Mouse (Mus musculus) pancreas, adult 10 weeks (tissue): ENCODE data around the gene Daw1. TPM values are rescaled to one million over a fixed set of nuclear protein-coding genes. Genes with fewer than 3 reads are reported as not detected.

ENCODE experiments used
- polyA plus RNA-seq: library from polyadenylated mRNA; stranded (reverse); fragments of 350-450 nt; fragmentation: Illumina TruSeq; extraction: RNeasy Lipid Tissue Mini Kit (QIAGEN cat#74804); gene quantifications from one replicate; pipeline ENCODE4 v1.2.3, GENCODE M21; 2015; ENCODE audit warnings: low read depth, low replicate concordance; ENCODE audit not compliant: insufficient read depth

The Daw1 gene
- not detected for polyA plus RNA-seq

DNA sequence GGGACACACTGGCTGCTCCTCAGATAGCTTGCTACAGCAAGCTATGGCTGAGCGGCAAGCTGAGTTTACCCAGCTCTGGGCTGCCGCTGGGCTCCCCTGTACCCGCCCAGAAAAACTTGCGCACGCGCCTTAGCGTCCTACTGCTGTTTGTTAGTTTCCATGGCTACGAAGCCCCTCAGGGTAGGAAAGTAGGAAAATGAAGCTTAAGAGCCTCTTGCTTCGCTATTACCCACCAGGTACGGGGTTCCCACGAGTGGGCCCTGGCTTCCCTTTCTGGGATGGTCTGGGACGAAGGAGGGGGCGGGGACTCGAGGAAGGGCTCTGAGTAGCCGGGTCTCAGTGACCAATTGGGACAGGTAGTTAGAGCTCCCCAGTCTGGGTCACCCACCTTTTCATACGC lies at the start of gene Daw1:
Gene Daw1, plus strand, starts transcription at position 150 of the 400 bp plus-strand sequence.

DNA sequence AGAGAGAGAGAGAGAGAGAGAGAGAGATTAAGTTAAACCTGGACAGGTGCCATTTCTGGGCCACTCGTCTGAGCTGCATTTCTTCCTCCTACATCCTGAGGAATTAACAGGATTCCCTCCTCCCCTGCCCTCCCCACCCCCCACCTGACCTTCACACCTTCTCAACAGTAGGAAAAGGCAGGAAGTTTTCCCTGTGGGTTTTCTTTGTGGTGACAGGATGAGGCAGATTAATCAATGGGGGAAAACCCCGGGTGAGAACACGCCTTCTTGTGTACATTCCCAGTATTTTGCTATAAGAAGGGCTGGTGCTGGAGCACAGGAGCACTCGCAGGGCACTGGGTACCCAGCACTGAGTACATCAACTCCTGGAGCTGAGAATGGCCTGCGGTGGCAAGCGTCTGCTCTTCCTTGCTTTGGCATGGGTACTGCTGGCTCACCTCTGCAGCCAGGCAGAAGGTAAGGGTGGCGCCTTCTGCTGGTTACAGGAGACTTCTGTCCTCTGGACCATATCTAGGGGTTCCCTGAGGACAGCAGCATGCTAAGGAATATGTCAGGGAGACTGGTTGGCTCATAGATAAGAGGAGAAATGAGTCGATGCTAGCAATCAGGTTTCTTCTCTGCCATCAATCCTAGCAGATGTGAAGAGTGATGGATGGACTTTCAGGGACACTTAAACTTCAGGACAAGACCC lies 43.0 kb upstream of the Daw1 start, which contains the start of gene Ccl20:
Gene Ccl20, plus strand, starts transcription at position 320 of the 691 bp plus-strand sequence.

Other genes with a start within 250 kb of the Daw1 start
- not detected for gene A030005L19Rik, start 246.4 kb upstream of the Daw1 start, polyA plus RNA-seq
- gene A030014E15Rik, start 234.8 kb upstream of the Daw1 start, polyA plus RNA-seq = not detected
- not detected for gene Gm6217, start 228.4 kb upstream of the Daw1 start, polyA plus RNA-seq
- not detected for gene A030003K21Rik, start 216.4 kb upstream of the Daw1 start, polyA plus RNA-seq
- not detected for gene Gm7544, start 203.7 kb upstream of the Daw1 start, polyA plus RNA-seq
- gene Gm47955, start 199.5 kb upstream of the Daw1 start, polyA plus RNA-seq = not detected
- gene Gm47959, start 159.2 kb upstream of the Daw1 start, polyA plus RNA-seq = not detected
- not detected for gene Slc19a3, start 121.3 kb upstream of the Daw1 start, polyA plus RNA-seq
- gene Krtap28-10, start 117.3 kb upstream of the Daw1 start, polyA plus RNA-seq = not detected
- gene Gm47969, start 114.8 kb upstream of the Daw1 start, polyA plus RNA-seq = not detected
- not detected for gene A030005K14Rik, start 100.4 kb upstream of the Daw1 start, polyA plus RNA-seq
- not detected for gene Krtap28-13, start 98.8 kb upstream of the Daw1 start, polyA plus RNA-seq
- gene Ccl20, start 43.0 kb upstream of the Daw1 start, polyA plus RNA-seq = not detected
- gene Sphkap, start 248.4 kb downstream of the Daw1 start, polyA plus RNA-seq = 4.5 TPM